Mouse (Mus musculus) embryonic fibroblast, embryonic 13.5 days (primary cell): ENCODE data around the gene Fam163a. TPM values are rescaled to one million over a fixed set of nuclear protein-coding genes. Genes with fewer than 3 reads are reported as not detected.

Experiments used
- H3K27ac ChIP-seq: 2 replicates; pipeline ENCODE4 v1.5.1; 2012; ENCODE audit warnings: low read length, control low read depth, inconsistent platforms; ENCODE audit not compliant: insufficient read depth
- H3K4me1 ChIP-seq: 2 replicates; pipeline ENCODE4 v1.6.1; 2011; ENCODE audit warnings: low read length; ENCODE audit not compliant: control insufficient read depth, insufficient read depth
- H3K4me3 ChIP-seq: 2 replicates; pipeline ENCODE4 v1.5.1; 2011; ENCODE audit warnings: mild to moderate bottlenecking, control low read depth, low read length; ENCODE audit not compliant: insufficient read depth
- CTCF ChIP-seq: IDR thresholded peaks from 2 replicates; pipeline ENCODE4 v1.5.1; 2011; ENCODE audit warnings: mild to moderate bottlenecking, control low read depth, low read length, moderate library complexity, borderline replicate concordance; ENCODE audit not compliant: insufficient read depth
- POLR2A ChIP-seq: IDR thresholded peaks from 2 replicates; pipeline ENCODE4 v1.6.1; 2011; ENCODE audit warnings: low read depth, mild to moderate bottlenecking, control low read depth, low read length, moderate library complexity
- polyA plus RNA-seq: library from polyadenylated mRNA; stranded (reverse); fragments of >200 nt; gene quantifications from 2 replicates; pipeline ENCODE4 v1.2.4, GENCODE M21; 2011; ENCODE audit warnings: low read depth; ENCODE audit not compliant: missing spikeins, insufficient read length

Gene Fam163a
- polyA plus RNA-seq, 1 experiment: not detected

DNA sequence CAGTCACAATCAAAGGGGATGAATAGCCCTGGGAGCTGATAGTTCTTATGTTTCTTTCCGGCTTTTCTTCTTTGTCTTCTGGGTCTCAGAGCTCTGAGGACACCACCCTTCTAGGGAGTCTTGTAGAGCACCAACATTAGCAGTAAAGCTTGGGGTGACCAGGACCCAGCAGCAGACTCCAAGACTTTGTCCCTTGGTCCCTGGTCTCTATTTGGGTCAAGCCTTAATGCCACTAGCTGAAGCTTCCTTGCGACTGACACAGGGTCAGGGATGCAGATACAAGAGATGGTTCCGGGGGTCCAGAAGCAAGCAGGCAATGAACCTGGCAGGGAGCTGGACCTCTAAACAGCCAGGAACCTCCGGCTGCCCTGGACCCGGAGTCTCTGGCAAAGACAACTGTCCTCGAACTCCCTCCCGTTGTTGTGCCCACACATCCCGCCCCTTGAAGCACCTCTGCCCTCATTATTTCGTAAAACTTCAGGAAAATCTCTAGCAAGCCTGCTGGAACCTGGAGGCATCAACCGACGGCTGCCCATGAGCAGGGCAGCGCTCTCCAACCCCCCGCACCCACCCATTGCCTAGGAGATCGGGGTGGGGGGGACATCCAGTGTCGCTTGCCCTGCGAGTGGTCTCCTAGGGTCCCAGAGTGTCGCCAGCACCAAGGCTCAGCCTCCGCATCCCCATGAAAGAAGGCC, 718 bp downstream of the Fam163a start:
- 0 out of 2 replicates have a peak overlapping the region, but pooled peaks have one; percentile 8 for H3K4me3 ChIP-seq
- H3K27ac ChIP-seq: no peak overlapping the region
- no peak for TF ChIP-seq CTCF
- no peak for TF ChIP-seq POLR2A
- no peaks in the 10 kb centered on the region for H3K4me1 ChIP-seq

DNA sequence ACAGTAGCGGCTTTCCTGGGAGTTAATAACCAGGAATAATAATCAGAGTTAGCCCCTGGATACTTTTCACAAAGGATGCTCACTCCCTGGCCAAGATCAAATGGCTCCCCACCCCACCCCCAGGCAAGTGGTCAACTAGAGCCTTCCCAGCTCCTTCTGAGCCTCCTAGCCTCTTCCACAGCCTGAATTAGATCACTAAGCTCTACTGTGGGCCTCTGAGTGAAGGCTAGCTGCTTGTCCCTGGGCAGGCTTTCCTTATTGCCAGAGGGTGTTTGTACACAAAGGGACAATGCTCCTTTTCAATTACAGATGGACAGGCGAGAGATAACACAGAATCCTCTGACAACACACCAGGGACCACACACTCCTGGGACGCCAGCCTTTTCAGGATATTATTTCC, 2.2 kb downstream of the Fam163a start:
- TF ChIP-seq POLR2A (no peak), CTCF (no peak)
- Histone ChIP-seq H3K4me1 (no peaks in the 10 kb centered on the region), H3K4me3 (no peak overlapping the region), H3K27ac (no peak overlapping the region)

DNA sequence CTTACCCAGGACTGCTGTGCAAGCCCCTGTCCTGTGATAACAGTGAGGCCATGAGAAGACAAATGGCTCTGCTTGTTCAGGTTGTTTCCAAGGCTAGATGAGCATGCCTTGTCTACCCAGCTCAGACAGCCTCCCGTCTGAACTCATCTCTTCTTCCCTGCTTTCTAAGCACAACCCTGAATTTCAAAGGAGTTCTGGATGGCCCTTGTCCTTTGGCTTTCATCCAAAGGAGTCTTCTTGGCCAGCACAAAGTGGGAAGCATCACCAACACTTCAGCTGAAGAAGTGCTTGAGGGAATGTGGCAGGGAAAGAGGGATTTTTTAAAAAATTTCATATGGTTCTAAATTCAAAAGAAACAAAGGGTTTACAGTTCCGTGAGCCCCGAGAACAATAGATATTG, 3.8 kb downstream of the Fam163a start:
- H3K4me3 ChIP-seq: no peak overlapping the region
- TF ChIP-seq POLR2A: no peak
- TF ChIP-seq CTCF: no peak
- H3K27ac ChIP-seq: no peak overlapping the region
- H3K4me1 ChIP-seq: no peaks in the 10 kb centered on the region

DNA sequence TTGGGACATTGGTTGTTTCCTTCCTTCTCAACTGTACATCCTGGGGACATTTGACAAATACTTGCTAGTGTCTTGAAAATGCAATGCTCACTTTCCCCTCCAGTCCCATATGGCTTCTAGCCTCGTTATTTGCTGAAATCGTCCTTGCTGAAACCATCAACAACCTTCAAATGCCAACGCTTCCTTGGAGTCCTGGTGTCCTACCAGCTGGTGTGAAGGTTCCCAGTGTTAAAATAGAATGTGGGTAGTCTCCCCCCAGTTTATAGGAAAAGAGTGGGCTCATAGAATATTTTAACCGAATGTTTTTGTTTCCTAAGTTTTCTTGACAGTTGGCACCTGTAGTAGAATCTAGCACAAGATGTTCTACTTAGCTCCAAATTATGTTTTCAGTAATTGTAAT, 7.2 kb downstream of the Fam163a start:
- Histone ChIP-seq H3K27ac (no peak overlapping the region), H3K4me1 (no peaks in the 10 kb centered on the region), H3K4me3 (no peak overlapping the region)
- TF ChIP-seq CTCF: no peak
- TF ChIP-seq POLR2A: no peak

DNA sequence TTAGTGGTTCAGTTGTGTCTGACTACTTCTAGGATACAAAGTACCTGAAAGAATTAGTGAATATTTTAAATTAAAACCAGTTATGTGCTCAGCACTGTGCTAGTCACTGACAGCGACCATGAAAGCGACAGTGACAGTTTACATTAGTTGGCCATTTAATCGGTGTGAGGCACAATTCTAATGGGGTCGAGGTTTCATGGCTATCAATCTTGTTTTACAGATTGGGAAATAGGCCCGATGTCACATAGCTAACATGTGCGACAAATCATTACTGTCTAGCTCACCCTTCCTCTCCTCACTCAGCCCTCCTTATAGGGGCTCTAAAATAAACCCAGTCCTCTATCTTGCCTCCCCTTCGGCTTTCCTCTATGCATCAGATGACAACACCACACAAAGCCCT, 11.5 kb downstream of the Fam163a start:
- Histone ChIP-seq H3K27ac (no peak overlapping the region), H3K4me3 (no peak overlapping the region), H3K4me1 (no peaks in the 10 kb centered on the region)
- TF ChIP-seq POLR2A (no peak), CTCF (no peak)

DNA sequence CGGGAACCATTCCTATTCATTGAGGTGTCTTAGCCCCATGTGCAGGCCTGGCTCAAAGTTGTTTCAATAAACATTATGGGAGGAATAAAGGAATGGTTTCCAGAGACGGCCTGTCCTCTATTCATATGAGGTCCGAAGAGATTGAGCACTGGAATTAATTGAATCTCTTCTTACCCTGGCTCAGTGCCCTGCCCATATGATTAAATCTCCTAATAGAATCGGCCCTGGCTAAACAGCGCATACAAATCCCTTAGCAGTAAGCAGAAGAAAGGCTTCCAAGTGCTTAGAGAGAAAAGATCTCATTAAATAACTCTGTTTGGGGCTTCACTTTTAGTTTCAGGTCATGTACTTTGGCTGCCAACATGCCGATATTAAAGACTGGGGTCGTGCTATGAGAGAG, 12.0 kb downstream of the Fam163a start:
- Histone ChIP-seq H3K4me1 (no peaks in the 10 kb centered on the region), H3K4me3 (no peak overlapping the region), H3K27ac (no peak overlapping the region)
- TF ChIP-seq CTCF: no peak
- no peak for TF ChIP-seq POLR2A

DNA sequence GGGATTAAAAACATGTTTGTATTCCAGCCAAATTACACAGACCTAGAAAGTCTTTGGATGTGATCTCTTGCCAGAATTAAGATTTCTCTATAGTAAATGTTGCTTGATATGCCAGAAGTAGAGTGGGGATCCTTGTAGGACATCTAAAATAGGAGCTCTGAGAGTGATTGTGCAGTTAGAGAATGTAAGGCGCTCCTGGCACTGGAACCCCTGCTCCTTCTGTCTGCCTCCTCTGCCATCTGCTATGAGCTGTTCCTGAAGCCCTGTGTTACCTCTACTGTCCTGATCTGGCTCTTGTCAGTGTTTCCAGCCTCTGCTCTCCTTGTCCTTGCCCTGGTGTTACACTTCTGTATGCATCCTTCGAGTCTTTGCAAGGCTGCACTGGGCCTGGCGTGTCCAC, 18.2 kb downstream of the Fam163a start:
- TF ChIP-seq CTCF (no peak), POLR2A (no peak)
- Histone ChIP-seq H3K4me1 (peaks cover 2% of the 10 kb centered on the region; the same call in 1 of the 2 replicates), H3K4me3 (no peak overlapping the region), H3K27ac (no peak overlapping the region)

DNA sequence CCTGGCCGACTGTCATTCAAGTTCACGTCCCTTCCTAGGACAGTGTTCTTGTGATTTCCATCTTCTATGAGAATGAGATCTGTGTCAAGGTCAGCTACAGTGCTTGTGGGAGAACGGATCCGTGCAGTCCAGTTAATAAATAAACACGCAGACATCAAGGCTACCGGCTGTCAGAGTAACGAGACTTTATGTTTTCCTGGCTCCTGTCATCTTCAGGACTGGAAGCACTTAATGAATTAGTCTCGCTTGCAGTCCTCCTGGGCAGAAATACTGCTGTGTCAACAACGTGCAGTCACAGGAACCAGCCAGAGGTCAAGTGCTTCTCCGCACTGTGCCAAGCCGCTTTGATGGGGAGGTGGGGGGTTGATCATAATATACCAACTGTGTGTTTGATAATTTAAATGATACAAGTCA, 20.7 kb downstream of the Fam163a start:
- TF ChIP-seq POLR2A: no peak
- no peak for TF ChIP-seq CTCF
- no peak overlapping the region for H3K4me3 ChIP-seq
- H3K27ac ChIP-seq: no peak overlapping the region
- peaks cover 2% of the 10 kb centered on the region; the same call in 1 of the 2 replicates for H3K4me1 ChIP-seq

DNA sequence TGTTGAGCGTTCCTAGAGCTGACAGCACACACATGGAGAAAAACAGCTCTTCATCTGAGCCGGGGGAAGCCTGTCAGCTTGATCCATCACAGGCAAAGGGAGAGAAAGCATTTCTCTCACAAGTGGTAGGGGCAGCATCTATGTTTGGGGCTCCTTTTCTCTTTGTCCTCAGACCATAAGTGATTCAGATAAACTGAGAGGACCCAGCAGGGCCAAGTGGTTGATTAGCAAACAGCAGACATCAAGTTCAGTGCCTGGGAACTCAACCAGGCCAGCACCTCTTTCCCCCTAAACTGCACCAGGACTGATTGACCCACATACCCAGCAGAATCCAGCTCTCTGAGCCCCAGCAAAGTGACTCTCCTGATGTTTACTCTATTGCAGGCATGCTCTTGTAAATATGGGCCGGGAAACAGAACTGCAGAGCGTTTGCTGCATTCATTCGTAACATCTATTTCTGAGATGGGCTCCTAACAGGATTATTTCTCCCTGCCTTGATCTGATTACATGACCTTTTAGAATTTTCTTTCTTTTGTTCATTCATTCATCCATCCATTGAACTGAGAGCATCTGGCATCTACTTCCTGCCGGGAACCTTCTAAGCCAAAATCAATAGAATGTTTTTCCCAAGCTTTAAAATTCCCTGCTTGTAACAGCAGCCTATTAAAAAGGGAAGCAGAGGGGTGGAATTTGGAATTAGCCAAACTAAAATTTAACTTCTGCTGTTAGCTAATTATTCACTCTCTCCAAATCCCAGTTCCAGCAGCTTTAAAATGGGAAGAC, 21.5 kb downstream of the Fam163a start:
- Histone ChIP-seq H3K27ac (no peak overlapping the region), H3K4me3 (no peak overlapping the region), H3K4me1 (peaks cover 2% of the 10 kb centered on the region; the same call in 1 of the 2 replicates)
- TF ChIP-seq CTCF: no peak
- no peak for TF ChIP-seq POLR2A

DNA sequence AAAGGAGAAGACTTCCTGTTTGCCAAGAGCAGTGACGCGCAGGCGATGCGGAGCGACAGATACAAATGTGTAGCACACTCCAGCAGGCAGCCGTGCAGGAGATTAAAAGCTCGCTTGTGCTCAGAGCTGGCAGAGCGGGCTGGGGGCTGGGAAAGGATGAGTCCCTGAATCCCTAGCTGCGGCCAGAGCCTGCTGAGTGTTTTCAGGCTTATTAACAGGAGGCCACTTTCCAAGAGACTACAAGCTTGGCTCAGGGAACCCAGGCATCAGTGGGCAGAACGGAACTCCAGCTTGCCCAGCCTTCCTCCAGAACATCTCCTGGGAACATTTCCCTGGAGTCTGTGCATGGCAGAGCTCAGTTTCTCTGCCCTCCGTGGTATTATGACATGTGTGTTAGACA, 25.0 kb downstream of the Fam163a start:
- Histone ChIP-seq H3K27ac (no peak overlapping the region), H3K4me1 (peaks cover 2% of the 10 kb centered on the region; the same call in 1 of the 2 replicates), H3K4me3 (no peak overlapping the region)
- TF ChIP-seq POLR2A (no peak), CTCF (no peak)
